Mouse (Mus musculus): Measurements from ENCODE around the gene Btrc.
"Not testable (repeated sequence)": the region's sequence is repeated elsewhere in the genome, so short reads cannot be mapped to it uniquely, and the experiment has no call there.

The Btrc gene

DNA sequence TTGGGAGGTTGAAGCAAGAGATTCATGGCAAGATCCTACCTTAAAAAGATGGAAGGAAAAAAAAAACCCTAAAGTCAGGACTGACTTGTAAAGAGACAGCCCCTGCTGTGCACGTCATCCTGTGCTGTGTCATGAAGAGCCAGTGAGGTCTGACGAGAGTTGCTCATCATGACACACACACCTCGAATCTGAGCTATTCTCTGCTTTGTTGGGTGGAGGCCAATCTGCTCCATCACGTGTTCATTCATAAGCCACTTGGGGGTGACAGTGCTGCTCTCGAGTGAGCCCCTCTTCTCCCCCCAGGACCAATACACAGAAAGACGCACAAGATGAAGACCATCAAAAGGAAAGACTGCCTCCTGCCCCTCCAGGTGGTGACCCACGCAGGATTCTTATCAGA is 170.1 kb downstream of the Btrc start:
- DNase-seq (ENCODE audit: low spot score) = no peak

GRCm38 (mm10) chr19:45535214-45535735 is 171.7 kb downstream of the Btrc start:
- DNase-seq (ENCODE audit: low spot score) = no peak

GRCm38 (mm10) chr19:45535929-45536328 is 172.4 kb downstream of the Btrc start:
- no peak for DNase-seq (ENCODE audit: low spot score)

DNA sequence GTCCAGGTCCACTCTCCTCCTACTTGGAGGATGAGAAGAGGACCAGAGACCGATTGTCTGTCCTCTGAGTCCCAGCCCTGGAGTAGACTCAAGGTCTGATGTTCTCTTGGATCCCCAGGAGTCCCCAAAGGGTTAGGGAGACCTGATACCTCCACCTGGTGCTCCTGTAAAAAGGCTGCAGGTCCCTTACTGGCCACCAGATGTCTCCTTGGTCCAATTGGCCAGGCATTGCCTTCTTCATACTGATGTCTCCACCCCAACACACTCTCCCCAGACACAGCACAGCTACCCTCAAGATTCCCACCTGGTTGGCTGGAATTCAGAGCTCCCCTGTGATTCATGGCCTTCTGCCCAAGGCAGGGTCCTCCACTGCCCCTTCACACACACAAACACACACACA is 174.0 kb downstream of the Btrc start:
- DNase-seq (ENCODE audit: low spot score) = no peak

DNA sequence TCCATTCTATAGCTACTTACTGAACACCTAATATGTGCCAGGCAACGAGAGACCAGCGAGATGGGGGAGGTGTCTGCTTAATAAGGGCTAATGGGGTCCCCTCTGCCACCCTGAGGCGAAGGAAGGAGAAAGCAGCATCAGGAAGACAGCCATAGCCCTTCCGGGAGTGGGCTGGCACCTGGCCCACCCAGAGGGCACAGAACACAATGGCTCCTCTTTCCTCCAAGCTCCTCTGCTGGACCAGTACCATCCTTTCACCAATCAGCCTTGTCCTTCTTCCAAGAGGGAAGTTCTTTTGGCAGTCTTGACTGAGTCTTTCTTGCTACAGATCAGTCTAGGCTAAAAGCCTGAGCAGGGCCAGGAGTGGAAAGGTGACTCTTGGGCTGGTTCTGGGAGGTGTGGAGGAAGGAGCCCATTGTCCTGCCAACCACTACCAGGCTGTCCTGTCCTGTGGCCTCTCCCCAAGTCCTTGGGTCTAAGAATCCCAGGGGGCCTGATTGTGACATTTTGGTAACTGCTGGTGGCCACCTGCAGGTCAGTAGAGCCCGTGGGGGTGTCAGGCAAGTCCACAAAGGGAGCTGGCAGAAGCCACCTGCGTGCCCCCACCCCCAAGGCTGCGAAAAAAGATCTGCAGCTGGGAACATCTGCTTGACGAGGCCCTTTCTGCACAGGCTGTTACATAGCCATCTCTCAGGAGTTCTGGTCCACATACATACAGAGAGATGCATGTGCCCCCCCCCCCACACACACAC is 177.3 kb downstream of the Btrc start:
- no peak for DNase-seq (ENCODE audit: low spot score)

DNA sequence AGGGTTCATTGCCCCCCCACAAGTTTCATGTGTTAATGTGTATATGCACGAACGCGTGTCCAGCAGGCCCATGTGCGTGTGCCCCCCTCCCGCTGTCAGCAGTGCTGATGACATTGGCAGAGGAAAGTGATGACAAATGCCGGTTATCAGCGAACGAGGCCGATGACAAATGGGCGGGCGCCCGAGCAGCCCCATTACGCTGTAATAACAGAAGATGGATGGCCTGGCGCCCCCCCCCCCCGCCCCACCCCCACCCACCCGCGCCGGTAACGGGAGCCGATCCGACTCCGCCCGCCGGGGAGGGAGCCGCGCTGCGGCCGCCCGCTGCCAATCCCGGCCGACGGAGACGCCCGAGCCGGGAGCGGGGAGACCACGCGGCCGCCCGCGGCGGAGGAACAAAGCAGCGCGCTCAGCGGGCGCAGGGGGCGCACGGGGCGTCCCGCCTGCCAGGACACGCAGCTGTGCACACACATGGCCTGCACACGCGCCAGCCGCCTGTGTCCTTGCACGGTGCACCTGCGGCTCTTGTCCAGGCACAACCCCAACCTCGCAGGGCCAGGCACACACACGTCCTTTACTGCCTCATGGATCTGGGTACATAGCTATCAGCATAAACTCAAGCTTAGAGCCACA is 178.0 kb downstream of the Btrc start:
- DNase-seq (ENCODE audit: low spot score) = no peak

DNA sequence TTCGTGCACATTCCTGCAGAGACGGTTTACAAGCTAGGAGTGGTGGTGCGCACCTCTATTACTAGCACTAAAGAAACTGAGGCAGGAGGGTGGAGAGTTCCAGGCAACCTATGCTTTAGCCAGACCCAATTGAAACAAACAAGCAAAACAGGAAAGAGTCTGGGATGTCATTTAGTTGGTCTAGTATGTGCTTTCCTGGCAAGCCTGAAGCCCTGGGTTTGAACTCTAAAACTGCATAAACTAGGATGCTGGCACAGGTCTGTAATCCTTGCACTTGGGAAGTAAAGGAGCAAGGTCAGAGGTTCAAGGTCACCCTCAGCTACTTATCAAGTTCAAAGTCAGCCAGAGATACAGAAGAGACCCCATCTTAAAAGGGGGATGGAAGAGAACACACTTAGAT is 178.5 kb downstream of the Btrc start:
- no peak for DNase-seq (ENCODE audit: low spot score)

DNA sequence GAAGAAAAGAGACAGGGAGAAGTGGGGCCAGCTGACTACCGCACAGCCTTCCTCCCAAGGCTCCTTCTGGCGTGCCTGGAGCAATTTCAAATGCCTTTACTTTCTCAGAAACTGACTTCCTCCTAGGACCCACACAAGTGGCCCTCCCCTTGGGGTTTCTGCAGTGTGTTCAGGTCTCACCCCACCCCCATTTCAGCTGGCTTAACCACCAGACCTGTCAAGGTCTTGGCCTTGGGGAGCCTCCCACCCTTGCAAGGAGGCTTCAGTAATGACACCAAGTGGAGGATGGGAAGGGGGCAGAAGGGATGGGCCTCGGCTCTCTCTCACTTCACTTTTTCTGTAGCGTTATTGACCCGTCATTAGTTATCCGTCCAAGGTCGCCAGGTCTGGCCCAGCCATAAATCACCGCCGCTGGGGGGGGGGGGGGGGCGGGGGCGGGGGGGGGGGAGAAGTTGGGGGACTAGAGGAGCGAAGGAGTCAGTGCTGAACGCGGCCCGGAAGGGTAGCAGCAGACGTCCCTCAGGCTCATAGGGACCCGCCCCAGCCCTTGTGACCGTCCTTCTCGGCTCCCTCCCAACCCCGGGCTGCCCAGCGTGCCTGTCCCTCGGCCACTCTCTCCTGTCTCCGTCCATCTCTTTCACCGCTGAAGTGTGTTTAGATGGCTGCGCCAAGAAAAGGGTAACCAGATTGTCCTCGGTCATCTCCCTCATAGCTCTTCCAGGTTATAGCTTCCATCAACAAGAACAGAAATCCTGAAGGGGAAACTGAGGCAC is 180.8 kb downstream of the Btrc start:
- no peak for DNase-seq (ENCODE audit: low spot score)

DNA sequence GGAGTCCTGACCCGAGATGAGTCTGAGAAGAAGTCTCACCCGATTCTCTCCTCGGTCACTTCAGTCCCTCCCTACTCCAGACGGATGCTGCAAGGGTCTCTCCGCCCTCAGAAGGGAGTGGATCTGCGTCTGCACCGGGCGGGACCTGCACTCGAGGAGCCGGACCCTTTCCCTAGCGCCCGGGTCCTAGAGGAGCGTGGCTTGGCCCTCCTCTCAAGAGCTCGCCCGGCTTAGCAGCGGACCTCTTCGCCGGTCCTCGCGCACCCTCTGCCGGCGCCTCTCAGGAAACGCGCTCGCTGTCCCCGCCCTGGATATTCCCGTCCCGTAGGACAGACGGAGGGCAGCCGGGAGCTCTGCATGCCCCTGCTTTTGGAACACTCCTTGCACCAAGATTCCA is 181.4 kb downstream of the Btrc start:
- no peak for DNase-seq (ENCODE audit: low spot score)

DNA sequence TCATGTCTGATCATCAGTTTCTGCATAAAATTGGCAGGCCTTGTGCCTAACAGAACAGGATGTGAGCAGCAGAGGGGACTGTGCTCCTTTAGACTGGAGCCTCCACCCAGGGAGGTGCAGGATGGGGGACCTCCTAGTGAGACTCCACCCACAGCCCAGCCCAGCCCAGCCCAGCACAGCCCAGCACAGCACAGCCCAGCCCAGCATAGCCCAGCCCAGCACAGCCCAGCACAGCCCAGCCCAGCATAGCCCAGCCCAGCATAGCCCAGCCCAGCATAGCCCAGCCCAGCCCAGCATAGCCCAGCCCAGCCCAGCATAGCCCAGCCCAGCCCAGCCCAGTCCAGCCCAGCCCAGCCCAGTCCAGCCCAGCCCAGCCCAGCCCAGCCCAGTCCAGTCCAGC is 184.7 kb downstream of the Btrc start:
- DNase-seq (ENCODE audit: low spot score) = not testable (repeated sequence)

- no peak for DNase-seq (ENCODE audit: low spot score)
These were observed 185.8 kb downstream of the Btrc start for GRCm38 (mm10) chr19:45549128-45549915.

DNA sequence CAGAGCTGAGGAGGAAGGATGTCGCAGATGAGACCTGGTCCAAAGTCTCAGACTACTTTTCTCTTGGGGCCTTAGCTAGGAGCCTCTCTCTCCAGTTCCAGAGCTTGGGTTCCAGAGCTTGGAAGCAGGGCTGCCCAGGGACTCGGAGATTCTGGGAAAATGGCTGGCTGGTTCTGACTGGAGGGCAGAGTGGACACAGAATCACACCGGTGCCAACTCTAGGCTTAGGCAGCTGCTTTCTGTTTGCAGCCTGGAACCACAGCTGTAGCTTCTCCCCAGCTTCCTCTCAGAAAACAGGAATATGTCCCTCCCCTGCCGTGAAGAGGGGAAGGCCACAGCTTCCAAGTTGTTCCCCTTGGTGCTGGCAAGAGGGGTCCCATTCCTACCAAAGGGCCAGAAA is 186.4 kb downstream of the Btrc start:
- no peak for DNase-seq (ENCODE audit: low spot score)

GRCm38 (mm10) chr19:45552187-45552586 is 188.7 kb downstream of the Btrc start:
- no peak for DNase-seq (ENCODE audit: low spot score)

- DNase-seq (ENCODE audit: low spot score) = no peak
These were observed 190.6 kb downstream of the Btrc start for GRCm38 (mm10) chr19:45554136-45554535.

DNA sequence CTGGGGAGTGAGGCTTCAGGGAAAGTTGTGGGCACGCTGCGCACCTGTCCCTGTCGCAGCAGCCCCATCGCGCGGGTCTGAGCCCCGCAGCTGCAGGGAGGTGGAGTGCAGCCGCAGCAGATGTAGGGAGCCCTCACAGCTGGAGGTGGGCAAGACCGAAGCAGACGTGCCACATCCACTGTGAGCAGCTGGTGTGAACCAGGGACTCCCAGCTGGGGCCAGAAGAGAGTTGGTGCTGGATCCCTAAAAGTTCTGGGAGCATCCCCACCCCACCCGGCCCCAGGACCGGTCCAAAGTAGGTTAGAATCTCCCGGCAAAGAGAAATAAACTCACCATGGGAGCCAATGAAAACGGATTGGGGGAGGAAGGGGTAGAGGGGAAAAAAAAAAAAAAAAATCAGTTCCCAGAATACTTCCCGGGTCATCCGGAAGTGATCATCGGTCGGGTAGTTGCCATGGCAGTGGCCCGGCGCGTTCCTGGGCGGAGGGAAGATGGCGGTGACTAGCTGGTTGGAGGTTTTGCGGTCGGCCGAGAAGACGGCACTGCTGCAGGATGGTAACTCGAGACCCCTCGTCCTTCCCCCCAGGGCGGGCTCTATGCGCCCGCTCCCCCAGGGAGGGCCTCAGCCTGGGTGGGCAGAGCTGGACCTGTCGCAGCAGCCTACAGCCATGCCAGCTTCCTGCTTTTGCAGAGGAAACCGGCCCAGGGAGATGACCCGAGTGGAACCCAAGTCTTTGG is 196.8 kb downstream of the Btrc start, which contains the start of the genes Poll and Gm17018:
Gene Poll (minus strand): TSS at position 379 of the 738 bp plus-strand sequence.
Gene Gm17018 (plus strand): TSS at position 463 of the 738 bp plus-strand sequence.
- DNase-seq (ENCODE audit: low spot score) = no peak

- DNase-seq (ENCODE audit: low spot score) = no peak
These were observed 202.6 kb downstream of the Btrc start for GRCm38 (mm10) chr19:45565925-45566715.

GRCm38 (mm10) chr19:45567367-45567766 is 203.8 kb downstream of the Btrc start:
- no peak for DNase-seq (ENCODE audit: low spot score)

- no peak for DNase-seq (ENCODE audit: low spot score)
These were observed 209.5 kb downstream of the Btrc start for GRCm38 (mm10) chr19:45573033-45573432.

DNA sequence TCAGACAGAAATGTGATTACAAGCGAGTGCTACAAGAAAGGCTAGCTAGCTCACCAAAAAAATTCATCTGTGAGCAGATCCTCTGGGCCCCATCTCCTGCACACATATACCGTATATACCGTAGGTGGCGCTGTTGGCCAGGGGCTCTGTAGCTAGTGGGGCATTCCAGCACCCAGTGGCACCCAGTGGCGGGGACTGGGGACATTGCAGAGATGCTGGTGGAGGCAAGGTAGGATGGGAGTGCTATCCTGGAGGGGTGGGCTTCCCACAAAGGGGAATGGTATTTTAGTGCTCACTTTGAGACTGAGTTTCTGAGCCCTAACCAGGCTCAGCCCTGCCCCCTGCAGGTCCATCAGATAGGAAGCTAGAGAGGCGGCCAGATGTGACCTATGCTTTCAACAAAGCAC is 210.3 kb downstream of the Btrc start:
- DNase-seq (ENCODE audit: low spot score) = peak; percentile 65

DNA sequence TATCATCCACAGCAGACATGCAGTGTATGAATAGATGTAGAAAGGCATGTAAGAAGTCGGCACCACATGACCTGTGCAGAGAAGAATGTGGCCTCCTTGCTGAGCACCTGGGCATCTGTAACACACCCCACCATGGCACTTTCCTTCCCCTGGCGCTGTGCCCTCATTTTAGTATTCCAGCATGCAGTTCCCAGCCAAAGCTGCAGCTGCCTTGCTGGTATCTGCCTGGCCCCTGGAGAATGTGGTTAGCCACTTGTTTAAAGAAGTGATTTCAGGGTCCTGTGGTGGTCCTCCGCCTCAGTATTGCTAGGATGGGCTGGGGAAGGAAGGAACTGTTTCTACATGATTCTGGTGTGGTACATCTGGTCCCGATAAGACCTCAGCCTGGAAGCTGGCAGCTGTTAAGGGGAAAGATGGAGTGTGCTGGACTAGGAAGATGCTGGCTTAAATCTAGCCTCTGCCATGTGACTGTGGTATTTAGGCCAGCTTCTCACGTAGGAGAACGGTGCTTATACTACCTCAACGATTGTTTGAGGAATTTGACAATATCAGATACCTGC is 210.9 kb downstream of the Btrc start:
- no peak for DNase-seq (ENCODE audit: low spot score)
